Mouse (Mus musculus): ENCODE results near the gene Sfn.

The Sfn gene

GRCm38 (mm10) chr4:133583690-133584058 lies 18.3 kb downstream of the Sfn start:
- DNase-seq (ENCODE audit: low read depth, low spot score) = no peak
- peaks cover 8% of the 10 kb centered on the region for H3K36me3 ChIP-seq (ENCODE audit: control insufficient read depth, insufficient read depth, low read length, poor library complexity, severe bottlenecking)
- no peaks in the 10 kb centered on the region for H3K27me3 ChIP-seq (ENCODE audit: control insufficient read depth, insufficient read depth, low read length, poor library complexity, severe bottlenecking)

GRCm38 (mm10) chr4:133577983-133578382 lies 24.0 kb downstream of the Sfn start:
- DNase-seq (ENCODE audit: low read depth, low spot score) = no peak
- Histone ChIP-seq H3K27me3 (ENCODE audit: control insufficient read depth, insufficient read depth, low read length, poor library complexity, severe bottlenecking) (no peaks in the 10 kb centered on the region), H3K36me3 (ENCODE audit: control insufficient read depth, insufficient read depth, low read length, poor library complexity, severe bottlenecking) (peaks cover 3% of the 10 kb centered on the region)

- Histone ChIP-seq H3K27me3 (ENCODE audit: control insufficient read depth, insufficient read depth, low read length, poor library complexity, severe bottlenecking) (no peaks in the 10 kb centered on the region), H3K36me3 (ENCODE audit: control insufficient read depth, insufficient read depth, low read length, poor library complexity, severe bottlenecking) (no peaks in the 10 kb centered on the region; the same call in 1 of the 2 replicates)
- no peak for DNase-seq (ENCODE audit: low read depth, low spot score)
These were observed 27.1 kb downstream of the Sfn start for GRCm38 (mm10) chr4:133574843-133575202.

GRCm38 (mm10) chr4:133574070-133574842 lies 27.7 kb downstream of the Sfn start, which contains the start of gene Gpatch3:
Gene Gpatch3 (plus strand): TSS chr4:133574745.
- peak; percentile 94 for DNase-seq (ENCODE audit: low read depth, low spot score)
- H3K27me3 ChIP-seq (ENCODE audit: control insufficient read depth, insufficient read depth, low read length, poor library complexity, severe bottlenecking) = no peaks in the 10 kb centered on the region
- no peaks in the 10 kb centered on the region; the same call in 1 of the 2 replicates for H3K36me3 ChIP-seq (ENCODE audit: control insufficient read depth, insufficient read depth, low read length, poor library complexity, severe bottlenecking)

GRCm38 (mm10) chr4:133570066-133570466 lies 31.9 kb downstream of the Sfn start:
- DNase-seq (ENCODE audit: low read depth, low spot score) = no peak
- Histone ChIP-seq H3K27me3 (ENCODE audit: control insufficient read depth, insufficient read depth, low read length, poor library complexity, severe bottlenecking) (no peaks in the 10 kb centered on the region), H3K36me3 (ENCODE audit: control insufficient read depth, insufficient read depth, low read length, poor library complexity, severe bottlenecking) (no peaks in the 10 kb centered on the region)

GRCm38 (mm10) chr4:133569291-133570065 lies 32.5 kb downstream of the Sfn start:
- H3K27me3 ChIP-seq (ENCODE audit: control insufficient read depth, insufficient read depth, low read length, poor library complexity, severe bottlenecking) = no peaks in the 10 kb centered on the region
- DNase-seq (ENCODE audit: low read depth, low spot score) = no peak
- H3K36me3 ChIP-seq (ENCODE audit: control insufficient read depth, insufficient read depth, low read length, poor library complexity, severe bottlenecking) = no peaks in the 10 kb centered on the region

GRCm38 (mm10) chr4:133567251-133567650 lies 34.7 kb downstream of the Sfn start:
- DNase-seq (ENCODE audit: low read depth, low spot score) = no peak
- no peaks in the 10 kb centered on the region for H3K36me3 ChIP-seq (ENCODE audit: control insufficient read depth, insufficient read depth, low read length, poor library complexity, severe bottlenecking)
- no peaks in the 10 kb centered on the region for H3K27me3 ChIP-seq (ENCODE audit: control insufficient read depth, insufficient read depth, low read length, poor library complexity, severe bottlenecking)

- Histone ChIP-seq H3K27me3 (ENCODE audit: control insufficient read depth, insufficient read depth, low read length, poor library complexity, severe bottlenecking) (no peaks in the 10 kb centered on the region), H3K36me3 (ENCODE audit: control insufficient read depth, insufficient read depth, low read length, poor library complexity, severe bottlenecking) (no peaks in the 10 kb centered on the region)
- no peak for DNase-seq (ENCODE audit: low read depth, low spot score)
These were observed 38.8 kb downstream of the Sfn start for GRCm38 (mm10) chr4:133563123-133563571.

GRCm38 (mm10) chr4:133561622-133562021 lies 40.3 kb downstream of the Sfn start:
- no peak for DNase-seq (ENCODE audit: low read depth, low spot score)
- Histone ChIP-seq H3K27me3 (ENCODE audit: control insufficient read depth, insufficient read depth, low read length, poor library complexity, severe bottlenecking) (no peaks in the 10 kb centered on the region), H3K36me3 (ENCODE audit: control insufficient read depth, insufficient read depth, low read length, poor library complexity, severe bottlenecking) (no peaks in the 10 kb centered on the region)

- H3K36me3 ChIP-seq (ENCODE audit: control insufficient read depth, insufficient read depth, low read length, poor library complexity, severe bottlenecking) = no peaks in the 10 kb centered on the region
- no peak for DNase-seq (ENCODE audit: low read depth, low spot score)
These were observed 42.1 kb downstream of the Sfn start for GRCm38 (mm10) chr4:133559846-133560245.

GRCm38 (mm10) chr4:133557041-133557717 lies 44.8 kb downstream of the Sfn start:
- no peaks in the 10 kb centered on the region for H3K36me3 ChIP-seq (ENCODE audit: control insufficient read depth, insufficient read depth, low read length, poor library complexity, severe bottlenecking)
- H3K27me3 ChIP-seq (ENCODE audit: control insufficient read depth, insufficient read depth, low read length, poor library complexity, severe bottlenecking) = no peaks in the 10 kb centered on the region
- no peak for DNase-seq (ENCODE audit: low read depth, low spot score)

More at GRCm38 (mm10) chr4:133559846-133560245, 42.1 kb downstream of the Sfn start:
- no peaks in the 10 kb centered on the region for H3K27me3 ChIP-seq (ENCODE audit: control insufficient read depth, insufficient read depth, low read length, poor library complexity, severe bottlenecking)

- DNase-seq (ENCODE audit: low read depth, low spot score) = no peak
- no peaks in the 10 kb centered on the region for H3K36me3 ChIP-seq (ENCODE audit: control insufficient read depth, insufficient read depth, low read length, poor library complexity, severe bottlenecking)
- no peaks in the 10 kb centered on the region for H3K27me3 ChIP-seq (ENCODE audit: control insufficient read depth, insufficient read depth, low read length, poor library complexity, severe bottlenecking)
These were observed 48.3 kb downstream of the Sfn start for GRCm38 (mm10) chr4:133553448-133554330.

GRCm38 (mm10) chr4:133552768-133553447 lies 49.1 kb downstream of the Sfn start, which contains the start of gene Nr0b2:
Gene Nr0b2 (plus strand): TSS chr4:133553376.
- DNase-seq (ENCODE audit: low read depth, low spot score) = no peak
- Histone ChIP-seq H3K27me3 (ENCODE audit: control insufficient read depth, insufficient read depth, low read length, poor library complexity, severe bottlenecking) (no peaks in the 10 kb centered on the region), H3K36me3 (ENCODE audit: control insufficient read depth, insufficient read depth, low read length, poor library complexity, severe bottlenecking) (no peaks in the 10 kb centered on the region)
